Mouse (Mus musculus) liver, embryonic 11.5 days (tissue): Measurements from ENCODE around the gene Otub2. TPM values are rescaled to one million over a fixed set of nuclear protein-coding genes. Genes with fewer than 3 reads are reported as not detected.

Experiments
- ATAC-seq: fragments of 200-750 bp; cut with Nextera tagmentation; replicated peaks from 2 replicates; pipeline ENCODE4 v1.8.0; 2017; ENCODE audit warnings: moderate number of reproducible peaks, mild to moderate bottlenecking, moderate TSS enrichment, moderate library complexity; ENCODE audit not compliant: low FRiP score
- DNase-seq: peaks from one replicate; pipeline ENCODE4 v3.0.0-alpha.2; 2017; ENCODE audit warnings: low spot score
- H3K27ac ChIP-seq: fragments of 300-500 bp; sonication (generic); 2 replicates; pipeline ENCODE4 v1.5.1; 2014; ENCODE audit warnings: mild to moderate bottlenecking, low read depth, low read length, control low read depth
- H3K27me3 ChIP-seq: fragments of 300-500 bp; sonication (generic); replicated peaks from 2 replicates; pipeline ENCODE4 v1.6.1; 2014; ENCODE audit warnings: low read length, mixed read lengths; ENCODE audit not compliant: control insufficient read depth, insufficient read depth
- H3K36me3 ChIP-seq: fragments of 300-500 bp; sonication (generic); 2 replicates; pipeline ENCODE4 v1.6.1; 2014; ENCODE audit warnings: mild to moderate bottlenecking, low read length, moderate library complexity, mixed read lengths; ENCODE audit not compliant: control insufficient read depth, insufficient read depth
- H3K4me1 ChIP-seq: fragments of 300-500 bp; sonication (generic); replicated peaks from 2 replicates; pipeline ENCODE4 v1.6.1; 2014; ENCODE audit warnings: low read length, mixed read lengths; ENCODE audit not compliant: control insufficient read depth, insufficient read depth
- H3K4me2 ChIP-seq: fragments of 300-500 bp; sonication (generic); 2 replicates; pipeline ENCODE4 v1.6.1; 2014; ENCODE audit warnings: mild to moderate bottlenecking, control low read depth, moderate library complexity
- H3K4me3 ChIP-seq: fragments of 300-500 bp; sonication (generic); 2 replicates; pipeline ENCODE4 v1.5.1; 2014; ENCODE audit warnings: low read depth, low read length, control low read depth
- H3K9ac ChIP-seq: fragments of 300-500 bp; sonication (generic); 2 replicates; pipeline ENCODE4 v1.6.1; 2014; ENCODE audit warnings: low read depth, low read length, control low read depth
- H3K9me3 ChIP-seq: fragments of 300-500 bp; sonication (generic); 2 replicates; pipeline ENCODE4 v1.6.1; 2016; ENCODE audit warnings: low read length, inconsistent platforms, mixed read lengths; ENCODE audit not compliant: control insufficient read depth
- WGBS: fragments of 180-500 bp; shearing (Covaris S2); extraction: QIAGEN DNeasy Blood & Tissue Kit; methylation state at CpG from one replicate; pipeline ENCODE4 v1.1.7; 2014; 5-methylcytosine and 5-hydroxymethylcytosine counted together
- polyA plus RNA-seq: library from polyadenylated mRNA; unstranded; fragments of >200 nt; fragmentation: Nextera tagmentation; extraction: Ambion mirVana; gene quantifications from 2 replicates; pipeline ENCODE4 v1.2.1, GENCODE M21; 2014

Otub2 gene
- polyA plus RNA-seq, 1 experiment from 2014 or later = 15.9 TPM

DNA sequence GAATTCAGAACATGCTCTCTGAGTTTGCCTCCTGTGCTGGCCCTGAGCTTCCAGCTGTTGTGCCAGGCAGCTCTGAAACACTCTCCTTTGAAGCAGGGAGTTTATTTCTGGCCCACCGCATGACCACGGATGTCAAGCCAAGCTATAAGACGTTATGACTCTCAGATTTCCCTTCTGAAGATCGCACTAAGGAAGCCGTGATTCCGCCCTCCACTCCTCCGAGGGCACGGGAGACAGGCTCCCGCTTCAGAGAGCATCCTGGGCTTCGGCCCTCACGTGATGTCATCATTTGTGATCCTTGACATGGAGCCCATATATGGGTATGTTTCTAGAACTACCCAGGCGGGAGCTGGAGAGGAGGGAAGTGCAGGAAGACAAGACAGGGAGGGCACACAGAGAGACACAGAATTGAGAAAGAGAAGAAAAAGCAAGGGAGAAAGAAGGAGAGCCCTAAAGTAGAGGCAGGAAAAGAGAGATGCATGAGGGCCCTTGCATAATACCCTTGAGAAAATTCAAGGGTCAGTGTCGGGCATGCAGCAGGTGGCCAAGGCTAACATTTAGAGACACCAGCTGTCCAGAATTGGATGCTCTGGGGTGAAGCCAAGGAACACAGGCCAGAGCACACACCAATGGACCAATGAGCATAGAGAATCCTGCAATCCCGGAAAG is 32.6 kb upstream of the Otub2 start, which contains the start of gene Asb2:
Asb2 (minus strand) TSS at position 256 of the 669 bp plus-strand sequence.
- DNase-seq = no peak
- Histone ChIP-seq H3K4me3 (no peak within 1 kb of the TSS), H3K27ac (no peak within 1 kb of the TSS), H3K9ac (no peak within 1 kb of the TSS), H3K36me3 (no peaks in the 10 kb centered on the region), H3K9me3 (no peaks in the 10 kb centered on the region), H3K4me1 (no peaks in the 10 kb centered on the region), H3K27me3 (no peaks in the 10 kb centered on the region), H3K4me2 (no peak within 1 kb of the TSS)
- WGBS = 67% methylated on average over 14 of the region's 14 CpGs
- ATAC-seq = no peak

DNA sequence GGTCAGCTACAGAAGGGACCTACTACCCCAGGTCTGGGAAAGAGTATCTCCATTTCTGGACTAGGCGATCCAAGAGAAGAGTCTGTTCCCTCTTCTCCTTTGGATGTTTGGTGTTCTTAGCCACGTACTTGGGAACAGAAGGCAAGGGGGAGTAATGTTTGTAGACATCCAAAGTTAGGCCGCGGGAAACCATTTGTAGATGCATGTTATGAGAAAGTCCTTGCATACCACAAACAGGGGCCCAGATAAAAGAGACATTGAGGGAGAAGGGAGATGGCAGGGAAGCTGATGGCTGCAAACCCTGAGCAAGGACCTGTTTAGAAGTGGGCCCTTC is 32.1 kb upstream of the Otub2 start:
- Histone ChIP-seq H3K9ac (no peak overlapping the region), H3K9me3 (no peaks in the 10 kb centered on the region), H3K27ac (no peak overlapping the region), H3K4me3 (no peak overlapping the region), H3K4me1 (no peaks in the 10 kb centered on the region), H3K36me3 (no peaks in the 10 kb centered on the region), H3K27me3 (no peaks in the 10 kb centered on the region), H3K4me2 (no peak overlapping the region)
- DNase-seq = no peak
- no peak for ATAC-seq
- WGBS = 91% methylated on average over 4 of the region's 4 CpGs

- Histone ChIP-seq H3K4me1 (no peaks in the 10 kb centered on the region), H3K4me2 (no peak overlapping the region), H3K27ac (no peak overlapping the region), H3K4me3 (no peak overlapping the region), H3K27me3 (no peaks in the 10 kb centered on the region), H3K9ac (no peak overlapping the region), H3K36me3 (no peaks in the 10 kb centered on the region), H3K9me3 (no peaks in the 10 kb centered on the region)
- no peak for ATAC-seq
- WGBS = 75% methylated on average over 8 of the region's 8 CpGs
- DNase-seq = no peak
Observed at GRCm38 (mm10) chr12:103358216-103358615, 30.3 kb upstream of the Otub2 start.

DNA sequence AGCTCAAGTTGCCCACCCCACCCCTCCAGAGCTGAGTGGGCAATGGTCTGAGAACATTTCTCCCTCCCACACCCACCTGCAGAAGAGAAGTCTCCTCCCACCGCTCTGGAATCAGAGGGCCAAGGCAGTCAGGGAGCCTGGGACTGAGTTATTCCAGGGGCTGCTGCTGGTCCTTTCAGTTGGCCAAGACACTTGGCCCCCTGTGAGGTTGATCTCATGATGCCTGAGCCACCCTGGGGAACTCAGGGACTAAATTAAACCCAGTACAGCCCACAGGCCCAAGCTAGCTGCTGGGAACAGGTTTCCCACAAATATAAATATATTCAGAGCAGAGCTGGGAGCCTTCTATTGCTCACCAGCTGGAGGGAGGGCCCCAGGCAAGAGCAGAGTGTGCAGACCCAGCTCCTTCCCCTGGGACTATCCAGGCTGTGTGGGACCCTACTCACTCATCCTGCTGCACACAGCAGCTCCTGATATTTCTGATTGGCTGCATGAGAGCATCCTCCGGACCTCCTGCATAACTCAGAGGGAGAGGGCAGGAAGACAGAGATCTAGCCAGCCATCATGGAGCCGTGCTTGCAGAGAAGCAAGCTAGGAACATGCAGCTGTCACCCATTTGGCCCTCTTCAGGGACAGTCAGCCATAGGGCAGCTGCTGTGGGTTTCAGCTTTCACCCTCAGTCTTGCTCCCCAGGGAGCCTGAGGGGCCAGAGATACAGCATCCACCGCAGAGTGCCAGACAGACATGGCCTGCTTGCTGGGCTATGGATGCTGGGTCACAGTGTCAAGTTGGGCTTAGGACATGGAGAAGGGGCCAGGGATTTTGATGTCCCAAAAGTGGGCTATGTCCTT is 29.3 kb upstream of the Otub2 start:
- Histone ChIP-seq H3K4me2 (no peak overlapping the region), H3K4me3 (no peak overlapping the region), H3K36me3 (no peaks in the 10 kb centered on the region), H3K27me3 (no peaks in the 10 kb centered on the region), H3K9ac (no peak overlapping the region), H3K4me1 (no peaks in the 10 kb centered on the region), H3K9me3 (no peaks in the 10 kb centered on the region), H3K27ac (no peak overlapping the region)
- DNase-seq (no peak), ATAC-seq (no peak)
- 54% methylated on average over 4 of the region's 4 CpGs for WGBS

GRCm38 (mm10) chr12:103360812-103361211 is 27.7 kb upstream of the Otub2 start:
- H3K36me3 ChIP-seq = no peaks in the 10 kb centered on the region
- H3K4me1 ChIP-seq = no peaks in the 10 kb centered on the region
- 79% methylated on average over 8 of the region's 8 CpGs for WGBS
- H3K27me3 ChIP-seq = no peaks in the 10 kb centered on the region
- H3K27ac ChIP-seq = no peak overlapping the region
- ATAC-seq (no peak), DNase-seq (no peak)
- no peak overlapping the region for H3K4me3 ChIP-seq
- H3K9me3 ChIP-seq = no peaks in the 10 kb centered on the region
- no peak overlapping the region for H3K9ac ChIP-seq
- H3K4me2 ChIP-seq = no peak overlapping the region

DNA sequence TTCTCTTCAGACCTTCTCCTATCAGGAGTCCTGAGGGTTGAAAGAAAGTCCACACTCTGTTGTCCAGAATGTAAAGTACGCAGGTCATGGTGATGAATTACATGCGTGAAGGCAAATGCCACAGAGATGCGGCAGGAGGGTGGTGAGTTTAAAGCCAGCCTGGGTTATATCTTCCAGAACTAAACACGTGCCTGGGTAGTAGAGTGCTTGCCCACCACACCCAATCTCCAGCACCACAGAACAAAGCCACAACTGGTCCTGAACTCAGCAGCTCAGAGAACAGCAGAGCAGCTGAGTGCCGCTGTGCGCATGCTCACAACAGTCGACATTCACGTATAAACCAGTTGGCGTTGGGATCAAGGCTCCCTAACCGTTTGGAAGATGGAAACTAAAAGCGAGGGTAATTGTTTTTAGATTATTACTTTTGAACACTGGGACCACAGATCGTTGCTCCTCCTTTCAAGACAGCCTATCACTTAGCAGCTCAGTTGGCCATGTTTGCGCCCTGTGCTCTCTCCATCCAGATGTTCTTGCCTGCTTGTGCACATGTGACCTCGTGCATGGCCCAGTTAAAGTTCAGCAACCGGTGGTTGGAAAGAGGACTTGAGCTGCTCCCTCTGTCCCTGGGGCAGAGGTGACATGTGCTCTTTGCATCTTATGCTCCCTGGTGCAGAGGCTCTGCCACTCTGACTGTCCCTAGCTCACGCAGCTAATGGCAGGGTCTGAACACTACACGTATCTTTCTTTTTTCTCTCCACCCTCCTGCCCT is 26.8 kb upstream of the Otub2 start:
- Histone ChIP-seq H3K4me1 (no peaks in the 10 kb centered on the region), H3K9ac (no peak overlapping the region), H3K36me3 (no peaks in the 10 kb centered on the region), H3K4me2 (no peak overlapping the region), H3K27ac (no peak overlapping the region), H3K9me3 (no peaks in the 10 kb centered on the region), H3K4me3 (no peak overlapping the region), H3K27me3 (no peaks in the 10 kb centered on the region)
- WGBS = 87% methylated on average over 17 of the region's 17 CpGs
- ATAC-seq (no peak), DNase-seq (no peak)

GRCm38 (mm10) chr12:103362336-103362735 is 26.1 kb upstream of the Otub2 start:
- WGBS = 70% methylated on average over 3 of the region's 3 CpGs
- no peaks in the 10 kb centered on the region for H3K9me3 ChIP-seq
- H3K27me3 ChIP-seq = no peaks in the 10 kb centered on the region
- no peaks in the 10 kb centered on the region for H3K36me3 ChIP-seq
- H3K4me3 ChIP-seq = no peak overlapping the region
- no peak overlapping the region for H3K4me2 ChIP-seq
- no peaks in the 10 kb centered on the region for H3K4me1 ChIP-seq
- no peak overlapping the region for H3K9ac ChIP-seq
- H3K27ac ChIP-seq = no peak overlapping the region
- ATAC-seq = no peak
- no peak for DNase-seq

DNA sequence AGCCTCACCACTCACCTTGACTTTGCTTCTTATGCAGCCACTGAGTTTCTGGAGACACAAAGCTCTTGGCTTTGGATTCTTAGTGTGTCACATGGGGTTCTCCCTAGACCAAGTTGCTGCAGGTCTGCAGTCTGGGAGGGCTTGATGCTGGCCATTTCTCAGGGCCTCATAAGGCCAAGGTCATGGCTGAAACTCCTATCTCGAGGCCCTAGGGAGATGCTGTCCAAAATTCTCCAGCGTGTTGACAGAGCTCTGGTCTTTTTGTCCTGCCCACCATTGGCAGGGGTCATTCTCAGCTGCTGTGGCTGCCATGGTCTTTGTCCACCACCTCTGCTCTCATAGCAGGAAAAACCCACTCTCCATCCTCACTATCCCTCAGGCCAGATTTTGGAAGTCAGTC is 21.3 kb upstream of the Otub2 start:
- Histone ChIP-seq H3K4me2 (no peak overlapping the region), H3K36me3 (no peaks in the 10 kb centered on the region), H3K4me1 (peaks cover 6% of the 10 kb centered on the region), H3K27ac (no peak overlapping the region), H3K4me3 (no peak overlapping the region), H3K27me3 (0 out of 2 replicates have a peak, but pooled peaks cover 2% of the 10 kb centered on the region), H3K9me3 (no peaks in the 10 kb centered on the region), H3K9ac (no peak overlapping the region)
- 67% methylated on average over 2 of the region's 2 CpGs for WGBS
- DNase-seq = no peak
- no peak for ATAC-seq
